Mouse (Mus musculus): Measurements from ENCODE around the gene Ankar. TPM values are rescaled to one million over a fixed set of nuclear protein-coding genes. Genes with fewer than 3 reads are reported as not detected.

Gene Ankar
- not detected in 2 replicates for polyA plus RNA-seq (2015; fragmentation: Nextera tagmentation; extraction: Ambion mirVana)

DNA sequence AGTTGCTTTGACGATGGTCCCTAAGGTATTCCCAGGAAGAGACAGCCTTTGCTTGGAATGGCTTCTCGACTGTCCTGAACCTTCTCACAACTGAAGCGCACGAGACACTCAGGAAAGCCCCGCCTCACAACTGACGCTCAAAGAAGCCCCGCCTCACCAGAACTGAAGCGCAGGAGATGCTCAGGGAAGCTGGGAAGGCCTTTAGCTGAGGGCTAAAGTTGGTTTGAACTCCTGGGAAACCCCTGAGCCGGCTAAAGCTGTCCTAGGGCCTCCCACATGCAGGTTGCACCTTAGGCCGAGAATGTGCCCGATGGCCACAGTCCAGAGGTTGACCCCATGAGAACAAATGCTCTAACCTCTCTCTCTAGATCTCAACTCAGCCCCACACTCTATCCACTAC, at the start of gene Ankar:
Ankar (minus strand) TSS at position 101 of the 400 bp plus-strand sequence.

DNA sequence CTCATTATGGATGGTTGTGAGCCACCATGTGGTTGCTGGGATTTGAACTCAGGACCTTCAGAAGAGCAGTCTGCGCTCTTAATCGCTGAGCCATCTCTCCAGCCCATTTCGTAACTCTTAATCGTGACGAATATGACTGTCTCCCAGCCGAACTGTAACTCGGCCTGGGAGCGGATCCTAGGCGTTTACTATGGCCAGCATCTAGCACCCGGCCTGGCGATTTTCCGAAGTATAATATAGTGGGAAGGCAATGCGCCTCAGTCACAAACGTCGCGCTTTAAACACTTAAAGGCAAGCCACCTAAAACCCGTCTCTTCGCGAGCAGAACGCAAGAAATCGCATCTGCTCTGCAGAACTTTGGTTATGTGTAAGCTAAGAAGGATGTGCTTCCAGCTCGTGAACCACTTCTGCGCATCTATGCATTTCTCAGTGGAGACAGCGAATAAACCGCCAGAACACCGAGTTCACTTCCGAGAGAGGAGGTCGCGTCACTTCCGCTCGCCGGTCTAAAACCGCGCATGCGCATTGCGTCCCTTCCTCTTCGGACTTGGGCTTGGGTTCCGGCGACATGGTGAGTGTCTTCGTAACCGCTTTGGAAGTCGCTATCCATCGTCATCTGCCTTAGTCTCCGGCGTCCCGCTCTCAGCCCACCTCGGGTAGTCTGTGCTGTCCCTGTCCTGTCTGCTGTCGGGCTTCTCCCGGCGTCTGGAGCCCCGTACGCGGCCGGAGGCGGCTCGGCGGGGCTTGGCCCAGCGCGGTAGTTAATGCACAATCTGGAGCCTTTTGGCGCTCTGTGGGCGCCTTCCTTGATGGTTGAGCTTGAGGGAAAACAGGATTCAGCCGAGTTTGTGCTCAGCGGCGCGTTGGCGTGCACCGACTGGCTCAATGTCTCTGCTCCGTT, 10.6 kb upstream of the Ankar start, which contains the start of gene Rpl37a:
Rpl37a (plus strand) TSS at position 538 of the 901 bp plus-strand sequence.

Other genes starting within 250 kb of the Ankar start
- not detected in 2 replicates for gene March4, start 163.6 kb downstream of the Ankar start, polyA plus RNA-seq (2015; fragmentation: Nextera tagmentation; extraction: Ambion mirVana)
- 12.3 and 12.5 TPM in 2 replicates for gene Smarcal1, start 117.3 kb downstream of the Ankar start, polyA plus RNA-seq (2015; fragmentation: Nextera tagmentation; extraction: Ambion mirVana)
- gene Rpl37a, start 10.7 kb upstream of the Ankar start, polyA plus RNA-seq (2015; fragmentation: Nextera tagmentation; extraction: Ambion mirVana), result 1,813 and 1,823 TPM in 2 replicates
- gene Igfbp2, start 123.9 kb upstream of the Ankar start, polyA plus RNA-seq (2015; fragmentation: Nextera tagmentation; extraction: Ambion mirVana), result 889 and 1,400 TPM in 2 replicates
- gene Igfbp5, start 174.3 kb upstream of the Ankar start, polyA plus RNA-seq (2015; fragmentation: Nextera tagmentation; extraction: Ambion mirVana), result 31.2 and 35.0 TPM in 2 replicates

Measured in urinary bladder, postnatal 0 days (tissue).